Mouse (Mus musculus) olfactory bulb, adult 2 months (tissue): ENCODE results near the gene Rab11b. TPM values are rescaled to one million over a fixed set of nuclear protein-coding genes. Genes with fewer than 3 reads are reported as not detected.

ENCODE experiments used
- H3K27ac ChIP-seq: fragments of 200-500 bp; 2 replicates; pipeline ENCODE4 v1.5.1; 2012; ENCODE audit warnings: low read depth, low read length; ENCODE audit not compliant: insufficient read depth
- H3K4me1 ChIP-seq: fragments of 200-500 bp; 2 replicates; pipeline ENCODE4 v1.6.1; 2012; ENCODE audit warnings: low read length; ENCODE audit not compliant: control insufficient read depth, insufficient read depth
- H3K4me3 ChIP-seq: fragments of 200-500 bp; 2 replicates; pipeline ENCODE4 v1.5.1; 2012; ENCODE audit warnings: mild to moderate bottlenecking, low read depth, low read length, moderate library complexity; ENCODE audit not compliant: insufficient read depth
- CTCF ChIP-seq: fragments of 200-500 bp; IDR thresholded peaks from 2 replicates; pipeline ENCODE4 v1.5.1; 2012; ENCODE audit warnings: low read depth, mild to moderate bottlenecking, low read length, moderate library complexity; ENCODE audit not compliant: insufficient read depth
- POLR2A ChIP-seq: fragments of 200-500 bp; IDR thresholded peaks from 2 replicates; pipeline ENCODE4 v1.6.1; 2012; ENCODE audit warnings: mild to moderate bottlenecking, low read depth, low read length, moderate library complexity; ENCODE audit not compliant: insufficient read depth
- WGBS: fragments of 180-500 bp; shearing (Covaris S2); methylation state at CpG from one replicate; pipeline ENCODE4 v1.1.7; 2018; 5-methylcytosine and 5-hydroxymethylcytosine counted together
- polyA plus RNA-seq: library from polyadenylated mRNA; stranded (reverse); fragments of >200 nt; gene quantifications from 2 replicates; pipeline ENCODE4 v1.2.4, GENCODE M21; 2012; ENCODE audit warnings: low replicate concordance; ENCODE audit not compliant: missing spikeins, insufficient read depth, insufficient read length

The Rab11b gene
- polyA plus RNA-seq, 1 experiment = not detected

DNA sequence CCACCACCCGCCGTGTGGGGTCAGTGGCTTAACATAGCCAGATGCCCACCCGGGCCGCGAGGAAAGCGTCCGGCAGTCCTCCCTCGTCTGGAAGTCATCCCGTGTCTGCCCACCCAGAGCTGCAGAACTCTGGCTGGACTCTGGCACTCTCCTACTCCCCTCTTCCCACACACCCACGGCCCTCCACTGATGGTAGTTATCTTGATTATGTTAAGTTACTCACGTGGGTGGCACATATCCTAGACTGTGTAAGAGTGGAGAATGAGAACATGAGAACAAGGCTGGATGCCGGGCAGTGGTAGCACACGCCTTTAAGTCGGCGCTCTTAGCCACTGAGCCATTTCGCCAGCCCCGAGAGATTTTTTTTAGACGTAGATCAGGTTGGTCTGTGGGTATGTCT lies 26.0 kb upstream of the Rab11b start:
- WGBS = 80% methylated on average over 18 of the region's 18 CpGs
- Histone ChIP-seq H3K27ac (no peak overlapping the region), H3K4me3 (no peak overlapping the region), H3K4me1 (peaks cover 9% of the 10 kb centered on the region)
- TF ChIP-seq POLR2A (no peak), CTCF (no peak)

DNA sequence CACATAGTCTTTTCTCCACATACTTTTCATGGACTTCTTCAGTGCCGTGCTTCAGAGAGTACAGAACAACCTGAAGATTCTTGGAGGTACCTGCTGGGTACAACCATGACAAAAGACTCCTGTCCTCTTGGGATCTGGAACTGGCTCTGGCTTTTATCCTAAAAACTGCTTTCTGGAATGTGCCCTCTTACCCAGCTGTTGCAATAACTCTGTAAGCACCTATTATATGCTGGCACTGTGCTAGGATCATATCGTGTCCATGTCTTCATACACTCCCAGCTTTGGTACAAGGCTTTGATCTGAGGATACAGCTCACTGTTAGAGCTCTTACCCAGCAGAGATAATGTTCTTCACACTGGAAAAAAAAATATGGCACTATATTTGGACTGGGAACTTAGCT lies 24.6 kb upstream of the Rab11b start:
- Histone ChIP-seq H3K4me1 (peaks cover 14% of the 10 kb centered on the region), H3K27ac (no peak overlapping the region), H3K4me3 (no peak overlapping the region)
- TF ChIP-seq CTCF = no peak
- TF ChIP-seq POLR2A = no peak
- WGBS = 86% methylated on average over 2 of the region's 2 CpGs

DNA sequence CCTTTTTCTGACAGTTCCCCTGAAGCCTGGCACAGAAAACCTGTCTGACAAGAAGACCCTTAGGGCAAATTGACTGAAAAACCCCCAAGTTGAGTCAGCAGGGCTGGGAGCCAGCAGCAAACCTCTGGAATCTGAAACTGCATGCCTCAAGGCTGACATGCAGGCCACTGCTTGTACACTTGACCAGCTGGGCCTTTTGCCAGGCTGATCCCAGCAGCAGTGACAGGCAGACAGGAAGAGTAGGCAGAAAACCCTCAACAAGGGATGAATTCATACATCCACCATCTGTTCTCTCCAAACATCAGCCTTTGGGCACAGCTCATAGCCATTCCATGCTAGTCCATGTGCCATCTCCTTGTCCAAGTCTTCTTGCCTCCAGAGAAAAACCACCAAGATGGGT lies 23.1 kb upstream of the Rab11b start:
- Histone ChIP-seq H3K4me1 (peaks cover 19% of the 10 kb centered on the region), H3K27ac (no peak overlapping the region), H3K4me3 (no peak overlapping the region)
- TF ChIP-seq CTCF (no peak), POLR2A (no peak)

DNA sequence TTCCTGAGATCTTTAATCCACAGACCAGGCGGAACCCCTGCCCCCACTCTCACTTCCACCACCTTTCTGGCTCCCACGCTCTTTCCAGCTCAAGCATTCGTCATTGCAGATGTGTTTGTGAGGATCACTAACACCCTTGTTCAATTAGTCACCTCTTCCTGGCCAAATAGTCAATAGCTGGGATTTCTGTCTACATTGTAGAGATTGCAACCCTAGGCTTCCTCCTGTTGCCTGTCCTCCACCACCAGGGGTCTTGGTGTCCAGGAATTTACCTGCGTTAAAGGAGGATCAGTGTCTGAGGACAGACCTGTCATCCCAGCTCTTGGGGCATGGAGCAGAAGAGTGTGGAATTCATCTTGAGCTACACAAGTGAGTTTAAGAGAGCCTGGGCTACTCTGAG lies 21.7 kb upstream of the Rab11b start:
- H3K27ac ChIP-seq = no peak overlapping the region

DNA sequence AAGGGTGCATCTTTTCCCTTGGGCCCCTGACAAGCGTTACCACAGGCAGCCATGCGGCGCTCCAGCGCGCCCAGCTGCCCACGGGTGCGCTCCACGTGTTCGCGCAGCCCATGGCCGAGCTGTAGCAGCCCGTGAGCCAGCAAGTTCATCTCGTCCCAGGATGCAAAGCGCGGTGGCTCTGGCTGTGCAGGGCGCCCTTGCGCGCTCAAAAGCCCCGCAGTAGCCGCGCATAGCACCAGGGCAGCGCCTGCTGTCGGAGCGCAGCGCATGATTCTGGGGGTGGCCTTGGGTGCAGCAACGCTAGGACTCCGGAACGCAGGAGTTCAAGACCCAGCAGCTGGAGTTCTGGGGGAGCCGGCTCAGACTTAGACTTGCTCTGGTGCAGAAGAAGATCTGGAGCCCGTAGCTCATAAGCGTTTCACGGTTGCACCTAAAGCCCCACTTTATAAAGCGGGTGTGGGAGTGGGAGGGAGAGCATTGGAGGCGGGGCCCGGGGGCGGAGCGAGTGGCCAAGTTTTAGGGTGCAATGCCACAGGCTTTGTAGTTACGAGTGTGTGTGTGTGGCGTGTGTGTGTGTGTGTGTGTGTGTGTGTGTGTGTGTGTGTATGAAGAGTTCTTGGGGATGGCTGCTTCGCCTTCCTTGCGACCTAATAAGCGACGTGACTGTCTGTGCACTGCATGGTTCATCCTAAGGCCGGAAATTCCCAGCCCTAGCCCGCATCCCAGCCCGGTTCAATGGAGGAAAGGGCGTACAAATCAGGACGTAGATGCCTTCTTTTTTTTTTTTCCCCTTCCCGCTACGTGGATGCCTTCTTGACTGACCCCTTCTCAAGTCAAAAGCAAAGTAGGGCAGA lies 21.0 kb upstream of the Rab11b start, which contains the start of gene Angptl4:
TSS of gene Angptl4 (minus strand) at position 707 of the 854 bp plus-strand sequence.
- Histone ChIP-seq H3K4me1 (peaks cover 19% of the 10 kb centered on the region), H3K27ac (peak within 1 kb of the TSS; percentile 34), H3K4me3 (peak within 1 kb of the TSS; percentile 44)
- WGBS = 2% methylated on average over 50 of the region's 50 CpGs
- TF ChIP-seq CTCF = 0 out of 2 replicates have a peak, but pooled peaks have one; percentile 10
- TF ChIP-seq POLR2A = peak; percentile 30; the same call in 1 of the 2 replicates

More for the DNA sequence above, 21.7 kb upstream of the Rab11b start:
- 26% methylated on average over 4 of the region's 4 CpGs for WGBS
- TF ChIP-seq CTCF = no peak
- no peak for TF ChIP-seq POLR2A
- Histone ChIP-seq H3K4me1 (peaks cover 19% of the 10 kb centered on the region), H3K4me3 (no peak overlapping the region)

DNA sequence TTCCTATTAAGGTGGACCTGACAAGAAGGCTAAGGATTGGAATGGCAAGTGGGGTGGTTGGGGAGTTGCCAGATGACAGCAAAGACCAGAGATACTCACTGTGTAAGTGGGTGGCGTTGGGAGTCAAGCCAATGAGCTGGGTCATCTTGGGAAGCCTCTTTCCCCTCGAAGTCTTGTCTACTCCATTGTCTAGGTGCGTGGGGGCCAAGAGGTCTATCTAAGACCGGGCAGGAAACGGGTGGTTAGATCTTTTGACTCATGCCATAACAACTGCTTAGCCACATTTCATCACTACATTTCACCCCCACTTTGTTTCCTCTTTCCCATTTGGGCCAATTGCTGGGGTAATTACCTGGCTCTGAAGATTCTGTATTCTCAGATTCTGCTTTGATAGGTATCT lies 20.1 kb upstream of the Rab11b start:
- peaks cover 19% of the 10 kb centered on the region for H3K4me1 ChIP-seq
- TF ChIP-seq POLR2A (no peak), CTCF (no peak)
- 85% methylated on average over 5 of the region's 5 CpGs for WGBS
- H3K4me3 ChIP-seq = no peak overlapping the region; the same call in 1 of the 2 replicates
- peak overlapping the region; percentile 34 for H3K27ac ChIP-seq

DNA sequence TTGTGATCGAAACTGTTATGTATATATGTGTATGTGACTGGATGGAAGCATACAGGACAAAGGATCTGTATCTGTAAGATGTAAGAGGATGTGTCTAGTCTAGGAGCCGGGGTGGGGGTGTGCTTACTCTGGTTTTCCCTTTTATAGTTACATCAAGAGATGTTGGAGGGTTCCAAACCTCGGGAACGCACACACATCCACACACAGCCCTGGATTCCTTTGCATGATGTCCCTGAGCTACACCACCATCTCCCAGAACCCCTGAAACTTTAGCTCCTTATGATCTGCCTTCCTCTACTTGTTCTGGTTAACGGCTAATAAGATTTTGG lies 19.6 kb upstream of the Rab11b start:
- Histone ChIP-seq H3K4me1 (peaks cover 19% of the 10 kb centered on the region), H3K27ac (peak overlapping the region; percentile 34; the same call in 1 of the 2 replicates), H3K4me3 (no peak overlapping the region)
- 69% methylated on average over 5 of the region's 5 CpGs for WGBS
- TF ChIP-seq CTCF (no peak), POLR2A (no peak)

DNA sequence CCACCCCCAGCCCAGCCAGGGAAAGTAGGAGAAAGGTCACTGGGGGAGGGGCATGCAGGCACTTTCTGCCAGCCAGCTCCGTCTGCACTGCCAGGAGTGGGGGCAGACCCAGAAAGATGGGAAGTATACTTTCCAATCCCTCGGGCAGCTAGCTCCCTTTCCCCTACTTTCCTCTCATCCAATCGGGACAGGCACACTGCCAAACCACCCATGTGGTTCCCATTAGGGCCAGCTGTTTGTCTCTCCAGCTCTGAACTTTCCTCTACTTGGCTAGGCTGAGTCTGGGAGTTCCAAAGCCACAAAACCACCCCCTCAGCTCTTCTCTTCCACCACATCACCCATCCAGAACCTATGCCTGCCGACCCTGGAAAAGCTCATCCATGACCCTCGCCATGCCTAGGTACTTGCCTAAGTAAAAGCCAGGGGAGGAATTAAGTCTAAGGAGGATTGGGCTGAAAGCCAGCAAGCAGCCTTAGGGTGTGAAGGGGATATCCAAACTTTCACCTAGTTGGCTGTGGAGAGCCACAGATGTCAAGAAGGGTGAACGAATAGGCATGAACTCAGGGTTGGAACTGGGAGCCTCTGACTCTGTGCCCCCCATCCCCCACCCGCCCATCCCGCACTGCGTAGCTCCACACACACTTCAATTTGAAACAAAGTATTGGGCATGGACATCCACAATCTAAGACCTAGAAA lies 19.1 kb upstream of the Rab11b start:
- no peak for TF ChIP-seq POLR2A
- TF ChIP-seq CTCF = no peak
- Histone ChIP-seq H3K27ac (peak overlapping the region; percentile 69), H3K4me3 (no peak overlapping the region), H3K4me1 (peaks cover 19% of the 10 kb centered on the region)
- WGBS = 24% methylated on average over 9 of the region's 9 CpGs

DNA sequence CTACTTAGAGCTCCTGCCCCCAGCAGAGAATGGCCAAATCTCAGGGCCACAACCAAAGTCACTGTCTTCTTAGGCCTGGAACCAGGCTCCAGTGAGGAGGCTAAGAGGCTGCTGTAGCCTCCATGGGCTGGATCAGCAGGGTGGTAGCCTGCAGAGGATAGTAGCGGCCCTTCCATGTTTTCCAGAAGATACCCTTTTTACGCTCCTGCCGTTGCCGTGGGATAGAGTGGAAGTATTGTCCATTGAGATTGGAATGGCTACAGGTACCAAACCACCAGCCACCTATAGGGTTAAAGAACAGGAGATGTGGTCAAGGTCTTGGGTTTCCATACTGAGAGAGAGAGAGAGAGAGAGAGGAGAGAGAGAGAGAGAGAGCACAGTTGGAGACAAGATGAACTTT lies 15.0 kb upstream of the Rab11b start:
- Histone ChIP-seq H3K27ac (no peak overlapping the region), H3K4me3 (no peak overlapping the region), H3K4me1 (peaks cover 5% of the 10 kb centered on the region; the same call in 1 of the 2 replicates)
- TF ChIP-seq CTCF (no peak), POLR2A (no peak)
- WGBS = 94% methylated on average over 4 of the region's 4 CpGs
